21 mouse cellular contexts compared by ENCODE assay signal in genomic region chr6:93539583-93539982, GRCm38 (mm10).
DNase-seq lines count a peak whose midpoint lies in the region; ATAC-seq lines count a peak whose summit lies in the region.
"Had no signal": no experiment of that assay in that cellular context is flagged by ENCODE, and none has a peak within 500 bp of the region (broad histone marks: within the 10 kb centered on the region; RNA-seq: fewer than 3 reads in every experiment).

No protein-coding gene starts in this region.

- no peak overlapping the region for H3K9ac ChIP-seq in heart, embryonic 11.5 days (ENCODE audit: low read depth, low read length)
- H3K9ac ChIP-seq in midbrain, embryonic 11.5 days (ENCODE audit: low read length) = no peak overlapping the region
- no peak overlapping the region for H3K9ac ChIP-seq in midbrain, embryonic 16.5 days (ENCODE audit: low read depth, low read length)
- H3K9ac ChIP-seq: embryonic facial prominence, embryonic 13.5 days; forebrain, embryonic 12.5 days; forebrain, postnatal 0 days; hindbrain, embryonic 12.5 days had no signal

- peak; percentile 93 for DNase-seq in heart, adult 11 months
- peak; percentile 43 to 65 for DNase-seq in heart, adult 9 months (ENCODE audit: low spot score in 2 of 2)
- no peak for DNase-seq in heart, embryonic 10.5 days (ENCODE audit: low spot score)
- peak; percentile 28 for DNase-seq in midbrain, embryonic 11.5 days (ENCODE audit: low spot score, missing footprints)
- DNase-seq in telencephalon, adult 2 months (ENCODE audit: low read depth, low spot score) = peak; percentile 9
- DNase-seq in cerebellum, adult 8-10 months = no peak
- DNase-seq: adrenal gland, adult 8-10 months; adrenal gland, postnatal 36 days; cerebellum, adult 11-12 months; cerebellum, adult 9-11 months; cerebellum, postnatal 36 days; forebrain, postnatal 0 days; kidney, adult 8-10 months had no signal

- 82% methylated on average over 1 of the region's 1 CpGs for WGBS in heart, embryonic 11.5 days (ENCODE audit: insufficient replicate concordance)
- WGBS in heart, embryonic 10.5 days = 76% methylated on average over 1 of the region's 1 CpGs
- WGBS in midbrain, embryonic 11.5 days = 73% methylated on average over 1 of the region's 1 CpGs
- 79% methylated on average over 1 of the region's 1 CpGs for WGBS in midbrain, embryonic 16.5 days

- no peaks in the 10 kb centered on the region for H3K27me3 ChIP-seq in heart, embryonic 11.5 days (ENCODE audit: control insufficient read depth, insufficient read depth, low read length)
- no peaks in the 10 kb centered on the region for H3K27me3 ChIP-seq in heart, embryonic 10.5 days (ENCODE audit: insufficient read depth, poor library complexity, severe bottlenecking)
- no peaks in the 10 kb centered on the region for H3K27me3 ChIP-seq in midbrain, embryonic 11.5 days (ENCODE audit: control insufficient read depth, insufficient read depth, low read length)
- no peaks in the 10 kb centered on the region for H3K27me3 ChIP-seq in midbrain, embryonic 16.5 days (ENCODE audit: control insufficient read depth, insufficient read depth, low read depth, low read length)
- H3K27me3 ChIP-seq: hindbrain, embryonic 12.5 days had no signal

- no peak for ATAC-seq in heart, embryonic 11.5 days (replicated peaks; ENCODE audit: insufficient number of reproducible peaks, low FRiP score, low TSS enrichment)
- ATAC-seq in midbrain, embryonic 11.5 days (ENCODE audit: low FRiP score) = no peak
- ATAC-seq in midbrain, embryonic 16.5 days = no peak
- ATAC-seq: forebrain, postnatal 0 days; hindbrain, embryonic 16.5 days; inflammation-experienced regulatory T-cells, adult 6 months; intestine, postnatal 0 days had no signal

- no peak overlapping the region for H3K4me3 ChIP-seq in heart, embryonic 11.5 days (ENCODE audit: low read depth, low read length)
- no peak overlapping the region for H3K4me3 ChIP-seq in heart, embryonic 10.5 days
- H3K4me3 ChIP-seq in midbrain, embryonic 11.5 days (ENCODE audit: low read depth, low read length) = no peak overlapping the region
- H3K4me3 ChIP-seq in midbrain, embryonic 16.5 days (ENCODE audit: low read depth, low read length) = no peak overlapping the region
- H3K4me3 ChIP-seq: embryonic facial prominence, embryonic 13.5 days; forebrain, embryonic 12.5 days; hindbrain, embryonic 12.5 days had no signal

- H3K27ac ChIP-seq in heart, embryonic 11.5 days (ENCODE audit: low read depth, low read length) = no peak overlapping the region
- no peak overlapping the region for H3K27ac ChIP-seq in heart, embryonic 10.5 days
- no peak overlapping the region for H3K27ac ChIP-seq in midbrain, embryonic 11.5 days (ENCODE audit: low read depth, low read length)
- no peak overlapping the region for H3K27ac ChIP-seq in midbrain, embryonic 16.5 days (ENCODE audit: low read length)
- H3K27ac ChIP-seq: embryonic facial prominence, embryonic 13.5 days; forebrain, embryonic 12.5 days; hindbrain, embryonic 12.5 days had no signal

- H3K9me3 ChIP-seq in heart, embryonic 11.5 days (replicated peaks; ENCODE audit: control insufficient read depth, low read length) = no peaks in the 10 kb centered on the region
- no peaks in the 10 kb centered on the region for H3K9me3 ChIP-seq in heart, embryonic 10.5 days
- no peaks in the 10 kb centered on the region for H3K9me3 ChIP-seq in midbrain, embryonic 11.5 days (ENCODE audit: control insufficient read depth, low read length)
- no peaks in the 10 kb centered on the region for H3K9me3 ChIP-seq in midbrain, embryonic 16.5 days (replicated peaks; ENCODE audit: control insufficient read depth, low read length, poor library complexity, severe bottlenecking)
- H3K9me3 ChIP-seq: embryonic facial prominence, embryonic 13.5 days; forebrain, embryonic 12.5 days; hindbrain, embryonic 12.5 days had no signal

- no peaks in the 10 kb centered on the region for H3K36me3 ChIP-seq in heart, embryonic 11.5 days (ENCODE audit: control insufficient read depth, insufficient read depth, low read length)
- H3K36me3 ChIP-seq in heart, embryonic 10.5 days = no peaks in the 10 kb centered on the region
- no peaks in the 10 kb centered on the region for H3K36me3 ChIP-seq in midbrain, embryonic 11.5 days (ENCODE audit: control insufficient read depth, insufficient read depth, low read length)
- H3K36me3 ChIP-seq in midbrain, embryonic 16.5 days (ENCODE audit: control insufficient read depth, insufficient read depth, low read length) = no peaks in the 10 kb centered on the region
- H3K36me3 ChIP-seq: embryonic facial prominence, embryonic 13.5 days; forebrain, embryonic 12.5 days; hindbrain, embryonic 12.5 days had no signal

- no peak overlapping the region for H3K4me2 ChIP-seq in heart, embryonic 11.5 days
- H3K4me2 ChIP-seq in midbrain, embryonic 11.5 days = no peak overlapping the region
- no peak overlapping the region for H3K4me2 ChIP-seq in midbrain, embryonic 16.5 days (ENCODE audit: low read length)
- H3K4me2 ChIP-seq: embryonic facial prominence, embryonic 13.5 days; forebrain, embryonic 12.5 days; hindbrain, embryonic 12.5 days had no signal

- no peaks in the 10 kb centered on the region for H3K4me1 ChIP-seq in heart, embryonic 11.5 days (ENCODE audit: control insufficient read depth, insufficient read depth, low read length)
- no peaks in the 10 kb centered on the region for H3K4me1 ChIP-seq in heart, embryonic 10.5 days
- H3K4me1 ChIP-seq in midbrain, embryonic 11.5 days (ENCODE audit: control insufficient read depth, insufficient read depth, low read length) = no peaks in the 10 kb centered on the region
- H3K4me1 ChIP-seq in midbrain, embryonic 16.5 days (ENCODE audit: control insufficient read depth, insufficient read depth, low read length) = no peaks in the 10 kb centered on the region

Comparison
In these comparisons a context has a peak if more than half of its experiments do, and no peak if none do; other contexts are left out.
1. DNase-seq: peak in heart, adult 11 months (single experiment), heart, adult 9 months (2 of 2), midbrain, embryonic 11.5 days (single experiment) and telencephalon, adult 2 months (single experiment); none in heart, embryonic 10.5 days (single experiment) and cerebellum, adult 8-10 months (single experiment).